Comparison of ENCODE assay signal across 14 mouse cellular contexts in genomic region chr14:60666252-60666651, GRCm38 (mm10). TPM values are rescaled to one million over a fixed set of nuclear protein-coding genes. Genes with fewer than 3 reads are reported as not detected.
DNase-seq lines count a peak whose midpoint lies in the region; ATAC-seq lines count a peak whose summit lies in the region.
"Had no signal": no experiment of that assay in that cellular context is flagged by ENCODE, and none has a peak within 500 bp of the region (broad histone marks: within the 10 kb centered on the region; RNA-seq: fewer than 3 reads in every experiment).

No protein-coding gene starts in this region.

- no peak overlapping the region for H3K4me3 ChIP-seq in heart, embryonic 12.5 days
- H3K4me3 ChIP-seq in liver, embryonic 12.5 days: no peak overlapping the region
- H3K4me3 ChIP-seq: erythroblast, embryonic 14.5 days; layer of hippocampus, adult 2 months; liver, embryonic 13.5 days had no signal

- no peaks in the 10 kb centered on the region for H3K27me3 ChIP-seq in splenic B cell, adult 2 months (ENCODE audit: control insufficient read depth, insufficient read depth, low read length, poor library complexity, severe bottlenecking)
- no peaks in the 10 kb centered on the region for H3K27me3 ChIP-seq in heart, embryonic 12.5 days (replicated peaks)
- 0 out of 2 replicates have a peak, but pooled peaks cover 5% of the 10 kb centered on the region for H3K27me3 ChIP-seq in liver, embryonic 12.5 days (replicated peaks)
- H3K27me3 ChIP-seq: liver, embryonic 13.5 days had no signal

- WGBS in heart, embryonic 12.5 days: 83% methylated on average over 7 of the region's 7 CpGs
- 50% methylated on average over 7 of the region's 7 CpGs for WGBS in liver, embryonic 12.5 days (ENCODE audit: insufficient replicate concordance)

- H3K27ac ChIP-seq in heart, embryonic 12.5 days (ENCODE audit: poor library complexity, severe bottlenecking): no peak overlapping the region
- H3K27ac ChIP-seq in liver, embryonic 12.5 days: no peak overlapping the region
- H3K27ac ChIP-seq: layer of hippocampus, adult 2 months; liver, embryonic 13.5 days had no signal

- no peaks in the 10 kb centered on the region for H3K9me3 ChIP-seq in heart, embryonic 12.5 days (replicated peaks)
- no peaks in the 10 kb centered on the region for H3K9me3 ChIP-seq in liver, embryonic 12.5 days (replicated peaks)
- H3K9me3 ChIP-seq: liver, embryonic 13.5 days had no signal

- no peaks in the 10 kb centered on the region for H3K36me3 ChIP-seq in splenic B cell, adult 2 months (ENCODE audit: control insufficient read depth, insufficient read depth, low read length, poor library complexity, severe bottlenecking)
- no peaks in the 10 kb centered on the region for H3K36me3 ChIP-seq in heart, embryonic 12.5 days
- H3K36me3 ChIP-seq in liver, embryonic 12.5 days: no peaks in the 10 kb centered on the region
- H3K36me3 ChIP-seq: liver, embryonic 13.5 days had no signal

- no peak for ATAC-seq in heart, embryonic 12.5 days (ENCODE audit: insufficient number of reproducible peaks, low FRiP score)
- no peak for ATAC-seq in liver, embryonic 12.5 days
- ATAC-seq: midbrain, embryonic 16.5 days had no signal

- H3K9ac ChIP-seq in heart, embryonic 12.5 days: no peak overlapping the region
- H3K9ac ChIP-seq in liver, embryonic 12.5 days: no peak overlapping the region
- H3K9ac ChIP-seq: liver, embryonic 13.5 days had no signal

- peak; percentile 65 for DNase-seq in A20 (ENCODE audit: low read depth, low spot score)
- DNase-seq in CD4-positive, CD25-positive, alpha-beta regulatory T cell, adult 2 months (ENCODE audit: low read depth, low spot score): peak; percentile 23
- DNase-seq in induced T-regulatory cell, adult 2 months (ENCODE audit: low read depth): peak; percentile 41
- DNase-seq in splenic B cell, adult 2 months (ENCODE audit: low read depth, low spot score): peak; percentile 60
- DNase-seq in lung, adult 18-20 months: no peak
- DNase-seq: cerebellum, adult 11-12 months; embryo, embryonic 11 days; liver, embryonic 13.5 days; lung, postnatal 36 days had no signal

- H3K4me2 ChIP-seq in heart, embryonic 12.5 days: no peak overlapping the region
- no peak overlapping the region for H3K4me2 ChIP-seq in liver, embryonic 12.5 days
- H3K4me2 ChIP-seq: liver, embryonic 13.5 days had no signal

- peaks cover 7% of the 10 kb centered on the region for H3K4me1 ChIP-seq in heart, embryonic 12.5 days (replicated peaks)
- H3K4me1 ChIP-seq in liver, embryonic 12.5 days: peaks cover 28% of the 10 kb centered on the region

RNA-seq across cellular contexts. Expression of gene Spata13, which starts 32.5 kb away (rescaled TPM):
- 21.0 and 22.4 TPM in 2 replicates for polyA plus RNA-seq in heart, embryonic 12.5 days (2016; fragmentation: Nextera tagmentation; extraction: Ambion mirVana)
- 20.6 and 23.3 TPM in 2 replicates for polyA plus RNA-seq in liver, embryonic 12.5 days (2016; fragmentation: Nextera tagmentation; extraction: Ambion mirVana)

Comparison
In these comparisons a context has a peak if more than half of its experiments do, and no peak if none do; other contexts are left out.
1. DNase-seq: peak in A20 (single experiment), CD4-positive, CD25-positive, alpha-beta regulatory T cell, adult 2 months (single experiment), induced T-regulatory cell, adult 2 months (single experiment) and splenic B cell, adult 2 months (single experiment); none in lung, adult 18-20 months (0 of 2).